Mouse (Mus musculus) CH12.LX (cell line): ENCODE data around the gene Cd151. TPM values are rescaled to one million over a fixed set of nuclear protein-coding genes. Genes with fewer than 3 reads are reported as not detected.

Experiments used
- DNase-seq: peaks from one replicate; pipeline ENCODE4 v3.0.0-alpha.2; 2013; ENCODE audit errors: extremely low read depth
- H3K27ac ChIP-seq: 2 replicates; pipeline ENCODE4 v1.5.1; 2012; ENCODE audit warnings: low read depth, mild to moderate bottlenecking, control low read depth, moderate library complexity; ENCODE audit not compliant: insufficient read depth
- H3K27me3 ChIP-seq: replicated peaks from 2 replicates; pipeline ENCODE3; 2012; ENCODE audit warnings: inconsistent platforms
- H3K36me3 ChIP-seq, 2 experiments: replicated peaks in 1 of 2; 2 replicates each; pipeline versions ENCODE3 to v1.6.1; 2012; ENCODE audit warnings: inconsistent platforms in 1 of 2, low read length in 1 of 2, mild to moderate bottlenecking in 1 of 2, mixed read lengths in 1 of 2, moderate library complexity in 1 of 2; ENCODE audit not compliant: control insufficient read depth in 1 of 2, insufficient read depth in 1 of 2
- H3K4me1 ChIP-seq, 2 experiments: 2 replicates each; pipeline ENCODE4 v1.6.1; 2012; ENCODE audit warnings: inconsistent platforms in 1 of 2, moderate library complexity in 1 of 2; ENCODE audit not compliant: insufficient read depth in 2 of 2, control insufficient read depth in 1 of 2
- H3K4me2 ChIP-seq: 2 replicates; pipeline ENCODE4 v1.6.1; 2012; ENCODE audit warnings: low read depth, mild to moderate bottlenecking, control low read depth; ENCODE audit not compliant: poor library complexity, insufficient read depth, severe bottlenecking
- H3K4me3 ChIP-seq, 3 experiments: fragments of 150-350 bp in 1 of 3; sonication (generic) in 1 of 3; replicated peaks in 1 of 3; 2 replicates each; pipeline versions ENCODE3 to v1.5.1; 2011 to 2012; ENCODE audit warnings: low read depth in 2 of 3, low read length in 2 of 3, mild to moderate bottlenecking in 2 of 3, moderate library complexity in 2 of 3, control low read depth in 1 of 3, improper control_type of control experiment in 1 of 3, inconsistent platforms in 1 of 3, mixed read lengths in 1 of 3; ENCODE audit not compliant: poor library complexity in 1 of 3
- H3K79me2 ChIP-seq: replicated peaks from 2 replicates; pipeline ENCODE4 v1.6.1; 2012; ENCODE audit warnings: mild to moderate bottlenecking, moderate library complexity; ENCODE audit not compliant: control insufficient read depth, poor library complexity, insufficient read depth, severe bottlenecking; ENCODE audit errors: extremely low read depth
- H3K9ac ChIP-seq: 2 replicates; pipeline ENCODE4 v1.6.1; 2012; ENCODE audit warnings: low read depth, mild to moderate bottlenecking, control low read depth, moderate library complexity; ENCODE audit not compliant: insufficient read depth
- H3K9me3 ChIP-seq: replicated peaks from 2 replicates; pipeline ENCODE3; 2012; ENCODE audit warnings: low read length, inconsistent platforms, mixed read lengths
- CHD1 ChIP-seq: IDR thresholded peaks from 2 replicates; pipeline ENCODE4 v1.6.1; 2012; ENCODE audit warnings: low read depth, low read length, improper control_type of control experiment, inconsistent platforms
- CHD2 ChIP-seq: IDR thresholded peaks from 2 replicates; pipeline ENCODE4 v1.6.1; 2011; ENCODE audit warnings: low read length, improper control_type of control experiment
- CTCF ChIP-seq, 2 experiments: IDR thresholded peaks in 1 of 2; conservative IDR thresholded peaks in 1 of 2; 2 replicates each; pipeline ENCODE4 v1.5.1; 2011 to 2012; ENCODE audit warnings: low read depth in 2 of 2, low read length in 2 of 2, improper control_type of control experiment in 1 of 2, inconsistent platforms in 1 of 2, mild to moderate bottlenecking in 1 of 2, moderate library complexity in 1 of 2
- E2F4 ChIP-seq: IDR thresholded peaks from 2 replicates; pipeline ENCODE4 v1.6.1; 2011; ENCODE audit warnings: low read depth, low read length, improper control_type of control experiment; ENCODE audit not compliant: insufficient replicate concordance
- ELF1 ChIP-seq: IDR thresholded peaks from 2 replicates; pipeline ENCODE4 v1.6.1; 2014; ENCODE audit warnings: low read depth, mild to moderate bottlenecking, inconsistent platforms, low read length, improper control_type of control experiment
- EP300 ChIP-seq: IDR thresholded peaks from 2 replicates; pipeline ENCODE4 v1.6.1; 2011; ENCODE audit warnings: low read length, improper control_type of control experiment
- ETS1 ChIP-seq: conservative IDR thresholded peaks from 2 replicates; pipeline ENCODE4 v1.6.1; 2012; ENCODE audit warnings: low read depth, mild to moderate bottlenecking, inconsistent platforms, low read length, improper control_type of control experiment, moderate library complexity
- HCFC1 ChIP-seq: IDR thresholded peaks from 2 replicates; pipeline ENCODE4 v1.6.1; 2012; ENCODE audit warnings: low read depth, mild to moderate bottlenecking, inconsistent platforms, low read length, improper control_type of control experiment
- IRF4 ChIP-seq: IDR thresholded peaks from 2 replicates; pipeline ENCODE4 v1.6.1; 2014; ENCODE audit warnings: low read depth, mild to moderate bottlenecking, inconsistent platforms, low read length, improper control_type of control experiment
- JUND ChIP-seq: conservative IDR thresholded peaks from 2 replicates; pipeline ENCODE4 v1.6.1; 2011; ENCODE audit warnings: low read depth, low read length, improper control_type of control experiment
- KAT2A ChIP-seq: IDR thresholded peaks from 2 replicates; pipeline ENCODE4 v1.6.1; 2012; ENCODE audit warnings: low read length, improper control_type of control experiment, inconsistent platforms; ENCODE audit not compliant: insufficient replicate concordance
- MAFK ChIP-seq: IDR thresholded peaks from 2 replicates; pipeline ENCODE4 v1.6.1; 2011; ENCODE audit warnings: low read length, improper control_type of control experiment; ENCODE audit not compliant: insufficient replicate concordance
- MAX ChIP-seq: IDR thresholded peaks from 2 replicates; pipeline ENCODE4 v1.6.1; 2011; ENCODE audit warnings: low read length, improper control_type of control experiment
- MAZ ChIP-seq: IDR thresholded peaks from 2 replicates; pipeline ENCODE4 v1.6.1; 2012; ENCODE audit warnings: low read depth, mild to moderate bottlenecking, inconsistent platforms, low read length, improper control_type of control experiment, moderate library complexity
- MEF2A ChIP-seq: IDR thresholded peaks from 2 replicates; pipeline ENCODE4 v1.6.1; 2014; ENCODE audit warnings: low read depth, mild to moderate bottlenecking, inconsistent platforms, low read length, improper control_type of control experiment, borderline replicate concordance
- MXI1 ChIP-seq: IDR thresholded peaks from 2 replicates; pipeline ENCODE4 v1.6.1; 2011; ENCODE audit warnings: mild to moderate bottlenecking, low read depth, low read length, improper control_type of control experiment
- MYC ChIP-seq: IDR thresholded peaks from 2 replicates; pipeline ENCODE4 v1.6.1; 2011; ENCODE audit warnings: low read depth, mild to moderate bottlenecking, improper control_type of control experiment, low read length
- NELFE ChIP-seq: IDR thresholded peaks from 2 replicates; pipeline ENCODE4 v1.6.1; 2011; ENCODE audit warnings: low read depth, low read length, improper control_type of control experiment
- NRF1 ChIP-seq: IDR thresholded peaks from 2 replicates; pipeline ENCODE4 v1.6.1; 2014; ENCODE audit warnings: low read depth, mild to moderate bottlenecking, inconsistent platforms, low read length, improper control_type of control experiment, moderate library complexity
- PAX5 ChIP-seq: IDR thresholded peaks from 2 replicates; pipeline ENCODE4 v1.6.1; 2012; ENCODE audit warnings: low read length, inconsistent platforms, mixed read lengths
- POLR2A ChIP-seq: IDR thresholded peaks from 2 replicates; pipeline ENCODE4 v1.6.1; 2011; ENCODE audit warnings: low read depth, mild to moderate bottlenecking, improper control_type of control experiment, low read length
- POLR2AphosphoS2 ChIP-seq: IDR thresholded peaks from 2 replicates; pipeline ENCODE4 v1.6.1; 2011; ENCODE audit warnings: low read depth, low read length, improper control_type of control experiment
- RAD21 ChIP-seq: IDR thresholded peaks from 2 replicates; pipeline ENCODE4 v1.6.1; 2011; ENCODE audit warnings: low read depth, mild to moderate bottlenecking, low read length, improper control_type of control experiment, moderate library complexity
- RCOR1 ChIP-seq: conservative IDR thresholded peaks from 2 replicates; pipeline ENCODE4 v1.6.1; 2012; ENCODE audit warnings: low read depth, mild to moderate bottlenecking, inconsistent platforms, low read length, improper control_type of control experiment
- SIN3A ChIP-seq: IDR thresholded peaks from 2 replicates; pipeline ENCODE4 v1.6.1; 2012; ENCODE audit warnings: low read length, improper control_type of control experiment, inconsistent platforms
- SMC3 ChIP-seq: IDR thresholded peaks from 2 replicates; pipeline ENCODE4 v1.6.1; 2011; ENCODE audit warnings: low read depth, low read length, improper control_type of control experiment
- TBP ChIP-seq: conservative IDR thresholded peaks from 2 replicates; pipeline ENCODE4 v1.6.1; 2011; ENCODE audit warnings: low read depth, low read length, improper control_type of control experiment
- TCF12 ChIP-seq: IDR thresholded peaks from 2 replicates; pipeline ENCODE4 v1.6.1; 2014; ENCODE audit warnings: low read depth, mild to moderate bottlenecking, inconsistent platforms, low read length, improper control_type of control experiment
- UBTF ChIP-seq: IDR thresholded peaks from 2 replicates; pipeline ENCODE4 v1.6.1; 2012; ENCODE audit warnings: low read depth, mild to moderate bottlenecking, inconsistent platforms, low read length, improper control_type of control experiment, moderate library complexity
- USF1 ChIP-seq: IDR thresholded peaks from 2 replicates; pipeline ENCODE4 v1.6.1; 2014; ENCODE audit warnings: low read depth, mild to moderate bottlenecking, inconsistent platforms, low read length, improper control_type of control experiment
- ZC3H11A ChIP-seq: IDR thresholded peaks from 2 replicates; pipeline ENCODE4 v1.6.1; 2012; ENCODE audit warnings: low read depth, mild to moderate bottlenecking, inconsistent platforms, low read length, improper control_type of control experiment
- ZMIZ1 ChIP-seq: IDR thresholded peaks from 2 replicates; pipeline ENCODE4 v1.6.1; 2012; ENCODE audit warnings: low read depth, mild to moderate bottlenecking, inconsistent platforms, low read length, improper control_type of control experiment
- ZNF384 ChIP-seq: IDR thresholded peaks from 2 replicates; pipeline ENCODE4 v1.6.1; 2012; ENCODE audit warnings: low read depth, low read length, improper control_type of control experiment, inconsistent platforms
- dilution Hi-C: fragments of 300-500 bp; cut with MboI; formaldehyde crosslinking; loops from 2 replicates; pipeline ENCODE4 v1.14.3; 2020; ENCODE audit warnings: low sequenced_read_pairs; ENCODE audit not compliant: extremely low pct_unique_long_range_greater_than_20kb, extremely low pct_ligation_motif_present
- in situ Hi-C: fragments of 300-500 bp; cut with MboI; formaldehyde crosslinking; loops from 3 replicates; pipeline ENCODE4 v1.14.3; 2019; ENCODE audit warnings: low sequenced_read_pairs, low pct_ligation_motif_present, low pct_unique_long_range_greater_than_20kb, mixed read lengths
- polyA plus RNA-seq: library from polyadenylated mRNA; unstranded; fragments of >175 nt; gene quantifications from 2 replicates; pipeline ENCODE4 v1.2.1, GENCODE M21; 2012; ENCODE audit warnings: low read depth; ENCODE audit not compliant: insufficient read length
- total RNA-seq, 2 experiments: library from RNA; depleted of rRNA; stranded (reverse); fragments of 300-350 nt in 1 of 2; fragments of >200 nt in 1 of 2; gene quantifications; 2 replicates each; pipeline ENCODE4 v1.2.3; 2012 to 2014

Cd151 gene
- total and polyA plus RNA-seq, 3 experiments = 10.6 to 21.1 (median 14.9) TPM

- TF ChIP-seq E2F4 (no peak), SMC3 (peak; percentile 37), ZNF384 (no peak), RAD21 (peak; percentile 53), ZC3H11A (no peak), NELFE (no peak), PAX5 (no peak), UBTF (no peak), MYC (peak; percentile 79; the same call in 1 of the 2 replicates), MAX (peak; percentile 57), IRF4 (peak; percentile 54), TCF12 (peak; percentile 72; the same call in 1 of the 2 replicates), MAFK (no peak)
Observed at GRCm38 (mm10) chr7:141443081-141443821, 23.9 kb upstream of the Cd151 start (continued).

GRCm38 (mm10) chr7:141443828-141444237 is 23.4 kb upstream of the Cd151 start, which contains the start of gene Pidd1:
TSS of gene Pidd1 (minus strand) at chr7:141444025.
- Histone ChIP-seq H3K27ac (peak within 1 kb of the TSS; percentile 36), H3K9ac (peak within 1 kb of the TSS; percentile 93), H3K9me3 (no peaks in the 10 kb centered on the region), H3K27me3 (no peaks in the 10 kb centered on the region), H3K4me3 (peak within 1 kb of the TSS; percentile 64 to 91 (median 67)), H3K79me2 (peaks cover 23% of the 10 kb centered on the region), H3K36me3 (peaks cover 36 to 47% of the 10 kb centered on the region in 2 experiments), H3K4me1 (peaks cover 17 to 48% of the 10 kb centered on the region in 2 experiments), H3K4me2 (peak within 1 kb of the TSS; percentile 97)
- in situ Hi-C loops = no loop called here
- dilution Hi-C loops = no loop called here
- DNase-seq = peak; percentile 67
- TF ChIP-seq MXI1 (peak; percentile 86; the same call in 1 of the 2 replicates), JUND (no peak), POLR2A (peak; percentile 84), CHD1 (no peak; the same call in 1 of the 2 replicates), IRF4 (0 out of 2 replicates have a peak, but pooled peaks have one; percentile 14), KAT2A (0 out of 2 replicates have a peak, but pooled peaks have one; percentile 73), CHD2 (no peak), UBTF (no peak), RAD21 (no peak), SIN3A (peak; percentile 89; the same call in 1 of the 2 replicates), ZMIZ1 (peak; percentile 91), MYC (peak; percentile 45; the same call in 1 of the 2 replicates), USF1 (no peak), POLR2AphosphoS2 (peak; percentile 62; the same call in 1 of the 2 replicates), HCFC1 (peak; percentile 57), TBP (peak; percentile 79), MAX (peak; percentile 44; the same call in 1 of the 2 replicates), RCOR1 (no peak), SMC3 (no peak), E2F4 (peak; percentile 96), ETS1 (no peak), MAZ (no peak), MEF2A (no peak; the same call in 1 of the 2 replicates), ZC3H11A (no peak), ELF1 (peak; percentile 89), ZNF384 (no peak), PAX5 (no peak), EP300 (no peak), NELFE (peak; percentile 70; the same call in 1 of the 2 replicates), TCF12 (peak; percentile 80), MAFK (no peak), NRF1 (no peak), CTCF (conservative IDR thresholded peaks at IDR 0.05 in 1 of 2, IDR thresholded peaks at IDR 0.05 in 1 of 2; ENCODE audit: low read depth in 2 of 2, low read length in 2 of 2) (no peak)
